Mouse (Mus musculus) ES-E14 (cell line): ENCODE measurements around the gene Trappc3l. TPM values are rescaled to one million over a fixed set of nuclear protein-coding genes. Genes with fewer than 3 reads are reported as not detected.

ENCODE experiments used
- DNase-seq: peaks from one replicate; pipeline ENCODE4 v3.0.0-alpha.2; 2013; ENCODE audit warnings: low read depth, low spot score
- H3K27ac ChIP-seq: 2 replicates; pipeline ENCODE4 v1.5.1; 2012; ENCODE audit warnings: low read depth, mild to moderate bottlenecking, low read length, moderate library complexity, mixed read lengths; ENCODE audit not compliant: poor library complexity, insufficient read depth, severe bottlenecking
- H3K36me3 ChIP-seq: 2 replicates; pipeline ENCODE4 v1.6.1; 2012; ENCODE audit warnings: mild to moderate bottlenecking, low read length, moderate library complexity, mixed read lengths; ENCODE audit not compliant: control insufficient read depth, poor library complexity, insufficient read depth, severe bottlenecking
- H3K4me1 ChIP-seq, 2 experiments: fragments of 150-350 bp in 1 of 2; sonication (generic) in 1 of 2; 2 replicates each; pipeline ENCODE4 v1.6.1; 2012; ENCODE audit warnings: low read length in 2 of 2, mild to moderate bottlenecking in 1 of 2, mixed read lengths in 1 of 2; ENCODE audit not compliant: control insufficient read depth in 2 of 2, insufficient read depth in 2 of 2, poor library complexity in 1 of 2
- H3K4me3 ChIP-seq, 2 experiments: fragments of 150-350 bp in 1 of 2; sonication (generic) in 1 of 2; 2 replicates each; pipeline ENCODE4 v1.5.1; 2012; ENCODE audit warnings: low read length in 2 of 2, low read depth in 1 of 2, mild to moderate bottlenecking in 1 of 2, mixed read lengths in 1 of 2; ENCODE audit not compliant: insufficient read depth in 1 of 2, poor library complexity in 1 of 2, severe bottlenecking in 1 of 2
- H3K9ac ChIP-seq: 2 replicates; pipeline ENCODE4 v1.6.1; 2012; ENCODE audit warnings: low read depth, mild to moderate bottlenecking, low read length, mixed read lengths; ENCODE audit not compliant: poor library complexity, insufficient read depth, severe bottlenecking
- H3K9me3 ChIP-seq: fragments of 150-350 bp; sonication (generic); 2 replicates; pipeline ENCODE4 v1.6.1; 2012; ENCODE audit warnings: low read depth, mild to moderate bottlenecking, low read length; ENCODE audit not compliant: control insufficient read depth, insufficient read depth
- CHD2 ChIP-seq: IDR thresholded peaks from 2 replicates; pipeline ENCODE4 v1.6.1; 2014; ENCODE audit warnings: mild to moderate bottlenecking, low read depth, low read length, inconsistent platforms
- HCFC1 ChIP-seq: IDR thresholded peaks from 2 replicates; pipeline ENCODE4 v1.6.1; 2012; ENCODE audit warnings: low read length, inconsistent platforms, borderline replicate concordance; ENCODE audit not compliant: insufficient read depth
- MAFK ChIP-seq: IDR thresholded peaks from 2 replicates; pipeline ENCODE4 v1.6.1; 2014; ENCODE audit warnings: mild to moderate bottlenecking, low read depth, low read length, inconsistent platforms; ENCODE audit not compliant: insufficient read depth
- ZC3H11A ChIP-seq: IDR thresholded peaks from 2 replicates; pipeline ENCODE4 v1.6.1; 2012; ENCODE audit warnings: low read depth, mild to moderate bottlenecking, inconsistent platforms, low read length, borderline replicate concordance
- ZNF384 ChIP-seq: IDR thresholded peaks from 2 replicates; pipeline ENCODE4 v1.6.1; 2012; ENCODE audit warnings: low read depth, low read length, inconsistent platforms
- in situ Hi-C, 2 experiments: fragments of 600-800 bp; cut with MboI; formaldehyde crosslinking; loops; one replicate each; pipeline ENCODE4 v1.15.1; 2025; ENCODE audit warnings: low sequenced_read_pairs in 2 of 2, inconsistent platforms in 1 of 2; ENCODE audit not compliant: unreplicated experiment in 2 of 2
- total RNA-seq: library from RNA; depleted of rRNA; stranded (reverse); fragments of 300-350 nt; gene quantifications from 2 replicates; pipeline ENCODE4 v1.2.3, GENCODE M21; 2012

Trappc3l gene
- total RNA-seq, 1 experiment, result not detected

DNA sequence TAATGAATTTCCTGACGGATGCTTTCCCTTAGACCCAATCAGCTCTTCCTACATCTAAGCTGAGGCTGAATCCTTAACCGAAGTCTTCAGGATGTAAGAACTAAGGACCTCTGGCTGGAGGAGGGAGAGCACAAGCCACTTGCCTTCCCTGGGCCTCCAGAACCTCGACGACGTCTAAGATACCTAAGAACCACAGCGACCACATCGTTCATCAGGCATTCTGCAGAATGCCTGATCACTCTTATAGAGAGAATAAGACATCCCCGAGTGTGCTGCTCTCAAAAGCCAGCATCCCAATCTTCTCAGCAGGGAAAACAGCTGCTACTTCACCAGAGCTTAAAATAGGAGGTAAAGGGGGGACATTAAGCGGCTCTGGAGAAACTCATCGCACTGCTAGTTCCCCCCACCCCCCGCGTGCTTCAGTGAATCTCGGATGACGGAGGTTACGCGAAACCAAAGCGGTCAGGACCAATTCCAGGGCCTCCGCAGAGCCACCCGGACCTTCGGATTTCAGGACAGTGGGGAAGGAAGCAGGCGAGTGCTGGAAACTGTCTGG lies 18.6 kb upstream of the Trappc3l start:
- in situ Hi-C loops, result no loop called here
- peak; percentile 8 for DNase-seq

DNA sequence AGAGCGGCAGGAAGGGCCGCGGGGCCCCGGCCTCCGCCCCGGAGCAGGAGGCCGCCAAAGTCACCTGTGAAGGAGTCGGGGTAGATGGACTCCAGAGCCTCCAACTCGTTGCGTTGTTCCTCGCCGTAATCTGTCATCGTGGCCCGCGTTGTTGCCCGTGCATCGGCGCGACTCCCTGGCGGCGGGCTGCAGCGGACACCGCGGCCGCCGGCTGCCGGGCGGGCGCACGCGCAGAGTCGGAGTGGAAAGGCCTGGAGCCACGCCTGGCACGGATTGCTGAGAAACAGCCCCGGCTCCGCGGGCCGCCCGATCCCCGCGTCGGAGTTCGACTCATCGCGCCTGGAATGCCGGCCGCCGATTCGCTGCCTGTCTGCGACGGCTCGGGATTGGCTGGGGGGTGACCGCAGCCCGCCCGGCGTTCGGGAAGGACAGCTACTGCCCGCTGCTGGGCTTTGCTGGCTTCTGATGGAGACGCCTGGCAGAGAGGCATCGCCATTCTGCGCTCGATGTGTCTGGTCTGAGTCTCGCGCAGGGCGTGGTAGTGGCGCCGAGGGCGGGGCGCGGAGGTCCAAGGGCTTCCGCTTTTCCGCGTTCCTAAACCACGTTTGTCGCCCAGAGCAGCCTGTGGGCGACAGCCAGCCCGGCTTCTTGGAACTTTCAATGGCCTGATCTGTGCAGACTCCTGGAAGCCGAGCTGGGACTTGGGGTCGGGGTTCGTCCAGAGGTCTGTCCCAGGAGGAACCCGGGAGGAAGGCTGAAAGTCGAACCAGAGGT lies 17.9 kb upstream of the Trappc3l start, which contains the start of gene Rwdd1:
Rwdd1 (minus strand) TSS at position 323 of the 774 bp plus-strand sequence.
- peak; percentile 83 for DNase-seq
- Histone ChIP-seq H3K9me3 (no peaks in the 10 kb centered on the region), H3K4me3 (peak within 1 kb of the TSS; percentile 91 to 96), H3K27ac (peak within 1 kb of the TSS; percentile 85), H3K36me3 (no peaks in the 10 kb centered on the region), H3K9ac (peak within 1 kb of the TSS; percentile 93), H3K4me1 (peaks cover 3 to 6% of the 10 kb centered on the region in 2 experiments; a peak in 2 of 4 replicates)
- in situ Hi-C loops, result loop anchor here in 1 of 2 experiments (10.0 kb wide), 1 partner anchor 305 kb away; no protein-coding TSS in a partner anchor
- TF ChIP-seq HCFC1 (peak; percentile 56), CHD2 (peak; percentile 44; the same call in 1 of the 2 replicates), ZC3H11A (no peak)

More for the DNA sequence above, 18.6 kb upstream of the Trappc3l start:
- no peaks in the 10 kb centered on the region for H3K36me3 ChIP-seq
- peak overlapping the region; percentile 91 to 96 for H3K4me3 ChIP-seq
- TF ChIP-seq ZNF384, result no peak
- no peak for TF ChIP-seq ZC3H11A
- no peak for TF ChIP-seq HCFC1
- no peak for TF ChIP-seq MAFK
- no peak for TF ChIP-seq CHD2
- H3K9me3 ChIP-seq, result no peaks in the 10 kb centered on the region
- H3K27ac ChIP-seq, result peak overlapping the region; percentile 85
- peaks cover 3 to 6% of the 10 kb centered on the region in 2 experiments; a peak in 2 of 4 replicates for H3K4me1 ChIP-seq
- peak overlapping the region; percentile 93 for H3K9ac ChIP-seq

DNA sequence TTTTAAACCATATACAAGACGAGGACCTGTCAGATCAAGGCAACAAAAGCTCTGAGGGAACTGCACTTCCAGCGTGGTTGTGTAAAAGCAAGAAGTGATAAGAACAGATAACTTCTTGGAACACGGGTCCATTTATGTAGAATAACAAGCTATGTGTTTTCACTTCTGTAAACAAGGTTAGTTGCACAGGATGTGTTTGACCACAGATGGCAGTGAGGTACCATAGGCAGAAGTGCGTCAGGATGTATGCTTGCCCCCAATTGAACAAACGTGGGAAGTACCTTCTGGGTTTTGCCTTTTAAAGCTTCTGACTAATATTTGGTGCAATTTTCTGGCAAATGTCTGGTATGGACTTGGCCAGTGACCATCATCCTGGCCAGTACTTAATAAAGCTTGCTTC lies 7.1 kb upstream of the Trappc3l start:
- Histone ChIP-seq H3K9ac (no peak overlapping the region), H3K4me1 (no peaks in the 10 kb centered on the region; a peak in 1 of 4 replicates), H3K36me3 (no peaks in the 10 kb centered on the region), H3K4me3 (no peak overlapping the region), H3K9me3 (no peaks in the 10 kb centered on the region), H3K27ac (no peak overlapping the region)
- in situ Hi-C loops, result loop anchor here in 1 of 2 experiments (25.0 kb wide), 1 partner anchor 307 kb away; no protein-coding TSS in a partner anchor
- TF ChIP-seq ZC3H11A (no peak), MAFK (no peak), CHD2 (no peak), ZNF384 (no peak), HCFC1 (no peak)
- no peak for DNase-seq

DNA sequence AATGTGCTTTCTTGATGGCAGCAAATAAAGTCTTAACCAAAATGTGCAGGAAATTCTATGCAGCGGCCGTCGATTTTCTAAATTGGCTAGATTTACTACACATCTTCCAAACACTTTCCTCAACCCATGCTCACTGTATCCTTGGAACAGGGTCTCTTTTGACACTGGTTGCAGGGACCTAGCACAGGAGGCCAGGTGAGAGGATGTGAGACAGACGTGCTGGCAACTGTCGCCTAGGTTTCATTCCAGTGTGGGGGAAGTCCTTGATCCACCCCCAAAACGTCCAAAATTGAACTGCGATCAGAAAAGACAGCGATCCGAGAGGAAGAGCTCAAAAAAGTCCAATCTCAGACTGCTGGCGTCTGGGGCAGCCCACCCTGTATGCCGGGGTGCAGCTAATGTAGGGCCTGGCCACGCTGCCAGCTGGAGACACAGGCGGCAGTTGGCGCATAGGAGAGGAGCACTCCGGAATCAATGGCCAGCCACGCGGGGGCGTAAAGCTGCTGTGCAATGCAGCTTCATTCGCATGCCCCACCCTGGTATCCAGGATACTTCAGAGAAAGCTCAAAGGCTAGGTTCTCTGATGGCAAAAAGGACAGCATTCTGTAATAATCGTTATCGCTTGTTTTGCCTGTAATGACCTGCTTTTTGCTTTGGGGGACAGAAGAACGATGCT lies 3.6 kb upstream of the Trappc3l start:
- H3K27ac ChIP-seq, result no peak overlapping the region
- in situ Hi-C loops, result loop anchor here in 1 of 2 experiments (25.0 kb wide), 1 partner anchor 304 kb away; no protein-coding TSS in a partner anchor
- DNase-seq, result peak; percentile 60
- no peaks in the 10 kb centered on the region for H3K9me3 ChIP-seq
- no peaks in the 10 kb centered on the region for H3K36me3 ChIP-seq
- no peaks in the 10 kb centered on the region; a peak in 1 of 4 replicates for H3K4me1 ChIP-seq
- TF ChIP-seq MAFK (no peak), ZC3H11A (peak; percentile 79; the same call in 1 of the 2 replicates)
- peak overlapping the region in 1 of 2 experiments; percentile 43; a peak in 2 of 4 replicates for H3K4me3 ChIP-seq
- no peak overlapping the region for H3K9ac ChIP-seq
